Mouse (Mus musculus): ENCODE data around the gene Rhou. TPM values are rescaled to one million over a fixed set of nuclear protein-coding genes. Genes with fewer than 3 reads are reported as not detected.

The Rhou gene
- total RNA-seq (2023): 1 to 10 TPM; 4.7 to 5.0 TPM

GRCm38 (mm10) chr8:123653308-123653993 is at the start of gene Rhou:
Rhou (plus strand) TSS chr8:123653929.

Other genes starting within 250 kb of the Rhou start
- not detected for gene Mc1r, start 246.8 kb upstream of the Rhou start, total RNA-seq (2023)
- under 1 TPM in 1 of 2 experiments, not detected in 1; 0.46 TPM for gene Tubb3, start 242.5 kb upstream of the Rhou start, total RNA-seq (2023)
- 10 to 100 TPM; 22.6 to 24.2 TPM for gene Def8, start 230.4 kb upstream of the Rhou start, total RNA-seq (2023)
- gene Afg3l1, start 176.0 kb upstream of the Rhou start, total RNA-seq (2023): 10 to 100 TPM; 29.0 to 52.5 TPM
- gene Dbndd1, start 138.5 kb upstream of the Rhou start, total RNA-seq (2023): not detected
- 1 to 10 TPM; 7.7 to 9.1 TPM for gene Gas8, start 135.1 kb upstream of the Rhou start, total RNA-seq (2023)
- 1 to 10 TPM in 1 of 2 experiments, not detected in 1; 1.2 TPM for gene Rab4a, start 152.1 kb downstream of the Rhou start, total RNA-seq (2023)
- 1 to 10 TPM; 2.8 TPM for gene Ccsap, start 206.3 kb downstream of the Rhou start, total RNA-seq (2023)
- not detected for gene Acta1, start 240.8 kb downstream of the Rhou start, total RNA-seq (2023)

Measured in monocyte, adult 59 days (primary cell).